Mouse (Mus musculus): Measurements from ENCODE around the gene Papolg.

DNA sequence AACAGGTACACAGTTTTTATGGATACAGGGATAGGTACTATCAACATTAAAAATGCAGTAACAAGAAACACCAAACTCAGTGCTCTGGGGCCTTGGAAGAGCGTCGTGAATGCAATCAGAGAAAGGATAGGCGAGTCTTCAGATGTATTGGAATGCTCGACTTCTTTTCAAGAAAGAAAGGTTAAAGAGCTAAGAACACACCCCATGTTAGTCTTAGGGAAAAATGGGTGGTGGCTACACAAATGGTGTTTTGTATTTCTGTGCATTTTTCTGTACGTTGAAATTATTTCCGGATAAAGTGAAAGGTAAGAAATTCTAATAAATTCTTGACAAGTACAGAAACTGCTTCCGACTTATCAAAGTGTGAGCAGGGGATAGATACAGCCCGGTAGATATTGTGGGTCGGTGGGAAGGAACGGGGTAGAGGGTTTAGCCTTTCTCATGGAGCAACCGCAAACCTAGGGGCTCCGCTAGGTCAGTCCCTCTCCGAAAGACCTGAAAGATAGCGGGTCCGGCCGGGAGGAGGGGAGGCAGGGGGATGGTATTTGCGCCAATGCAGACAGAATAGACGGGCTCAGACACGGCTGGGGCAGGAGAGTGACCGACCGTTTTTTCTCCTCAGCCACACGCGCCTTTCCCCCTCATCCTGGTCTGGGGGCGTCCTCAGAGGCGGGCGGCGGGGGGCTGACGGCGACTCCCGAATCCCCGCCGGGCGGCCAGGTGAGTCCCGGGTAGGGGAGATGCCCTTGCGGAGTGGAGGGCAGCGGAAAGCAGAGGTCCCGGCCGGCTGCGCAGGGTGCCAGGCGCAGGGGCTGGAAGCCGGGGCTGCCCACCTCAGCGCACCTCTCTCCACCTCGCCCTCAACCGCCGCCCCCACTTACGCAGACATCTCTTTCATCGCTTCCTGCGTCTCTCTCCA lies 653 bp downstream of the Papolg start:
- TF ChIP-seq POLR2A (IDR thresholded peaks at IDR 0.05; ENCODE audit: low read depth, low read length) (no peak), CTCF (IDR thresholded peaks at IDR 0.05; ENCODE audit: extremely low read depth, insufficient read length, insufficient replicate concordance, low read depth, low read length) (no peak)
